Mouse (Mus musculus) lung, embryonic 15.5 days (tissue): Measurements from ENCODE around the gene Ascc1. TPM values are rescaled to one million over a fixed set of nuclear protein-coding genes. Genes with fewer than 3 reads are reported as not detected.
"Not testable (repeated sequence)": the region's sequence is repeated elsewhere in the genome, so short reads cannot be mapped to it uniquely, and the experiment has no call there.

Experiments used
- ATAC-seq: fragments of 200-750 bp; cut with Nextera tagmentation; 2 replicates; pipeline ENCODE4 v1.8.0; 2017; ENCODE audit warnings: moderate number of reproducible peaks, borderline replicate concordance; ENCODE audit not compliant: low FRiP score, low TSS enrichment; ENCODE audit errors: extremely low read depth
- H3K27ac ChIP-seq: fragments of 300-500 bp; sonication (generic); 2 replicates; pipeline ENCODE4 v1.5.1; 2015; ENCODE audit warnings: moderate library complexity, mild to moderate bottlenecking, inconsistent platforms
- H3K27me3 ChIP-seq: fragments of 300-500 bp; sonication (generic); 2 replicates; pipeline ENCODE4 v1.6.1; 2015; ENCODE audit warnings: inconsistent platforms
- H3K36me3 ChIP-seq: fragments of 300-500 bp; sonication (generic); 2 replicates; pipeline ENCODE4 v1.6.1; 2015; ENCODE audit warnings: inconsistent platforms
- H3K4me1 ChIP-seq: fragments of 300-500 bp; sonication (generic); 2 replicates; pipeline ENCODE4 v1.6.1; 2015; ENCODE audit warnings: inconsistent platforms
- H3K4me2 ChIP-seq: fragments of 300-500 bp; sonication (generic); 2 replicates; pipeline ENCODE4 v1.6.1; 2015; ENCODE audit warnings: inconsistent platforms, mild to moderate bottlenecking, moderate library complexity
- H3K4me3 ChIP-seq: fragments of 300-500 bp; sonication (generic); 2 replicates; pipeline ENCODE4 v1.5.1; 2015; ENCODE audit warnings: mild to moderate bottlenecking, inconsistent platforms
- H3K9ac ChIP-seq: fragments of 300-500 bp; sonication (generic); 2 replicates; pipeline ENCODE4 v1.6.1; 2015; ENCODE audit warnings: inconsistent platforms
- H3K9me3 ChIP-seq: fragments of 300-500 bp; sonication (generic); 2 replicates; pipeline ENCODE4 v1.6.1; 2016; ENCODE audit warnings: inconsistent platforms
- WGBS: fragments of 180-500 bp; shearing (Covaris S2); methylation state at CpG from one replicate; pipeline ENCODE4 v1.1.7; 2015; 5-methylcytosine and 5-hydroxymethylcytosine counted together
- polyA plus RNA-seq: library from polyadenylated mRNA; unstranded; fragments of >200 nt; fragmentation: Nextera tagmentation; extraction: Ambion mirVana; gene quantifications from 2 replicates; pipeline ENCODE4 v1.2.1, GENCODE M21; 2015

Gene Ascc1
- polyA plus RNA-seq, 1 experiment from 2014 or later: 45.2 TPM

DNA sequence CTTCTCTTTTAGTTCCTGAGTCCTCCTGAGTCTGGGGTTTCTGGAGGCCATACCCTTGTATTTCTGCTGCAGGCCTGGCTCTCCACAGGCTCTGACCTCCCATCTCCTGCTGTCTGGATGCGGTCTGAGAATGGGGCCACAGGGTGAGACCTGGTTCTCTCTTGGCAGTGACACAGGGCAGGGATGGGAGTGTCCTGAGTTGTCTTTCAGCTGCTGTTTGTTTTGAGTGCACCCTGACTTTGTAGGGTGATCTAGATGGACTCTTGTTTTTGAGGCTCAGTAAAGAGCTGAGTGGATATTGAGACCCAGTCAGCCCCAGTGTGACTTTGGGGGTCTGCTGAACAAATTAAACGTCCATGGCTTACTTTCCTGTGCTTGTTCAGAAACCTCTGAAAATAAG, 24.2 kb upstream of the Ascc1 start:
- no peak overlapping the region for H3K4me3 ChIP-seq
- 53% methylated on average over 2 of the region's 2 CpGs for WGBS
- peak overlapping the region; percentile 65 for H3K27ac ChIP-seq
- peaks cover 49% of the 10 kb centered on the region for H3K4me1 ChIP-seq
- H3K9me3 ChIP-seq: no peaks in the 10 kb centered on the region
- no peak overlapping the region for H3K9ac ChIP-seq
- H3K4me2 ChIP-seq: peak overlapping the region; percentile 17; the same call in 1 of the 2 replicates
- no peaks in the 10 kb centered on the region for H3K36me3 ChIP-seq
- H3K27me3 ChIP-seq: no peaks in the 10 kb centered on the region
- ATAC-seq: no peak

DNA sequence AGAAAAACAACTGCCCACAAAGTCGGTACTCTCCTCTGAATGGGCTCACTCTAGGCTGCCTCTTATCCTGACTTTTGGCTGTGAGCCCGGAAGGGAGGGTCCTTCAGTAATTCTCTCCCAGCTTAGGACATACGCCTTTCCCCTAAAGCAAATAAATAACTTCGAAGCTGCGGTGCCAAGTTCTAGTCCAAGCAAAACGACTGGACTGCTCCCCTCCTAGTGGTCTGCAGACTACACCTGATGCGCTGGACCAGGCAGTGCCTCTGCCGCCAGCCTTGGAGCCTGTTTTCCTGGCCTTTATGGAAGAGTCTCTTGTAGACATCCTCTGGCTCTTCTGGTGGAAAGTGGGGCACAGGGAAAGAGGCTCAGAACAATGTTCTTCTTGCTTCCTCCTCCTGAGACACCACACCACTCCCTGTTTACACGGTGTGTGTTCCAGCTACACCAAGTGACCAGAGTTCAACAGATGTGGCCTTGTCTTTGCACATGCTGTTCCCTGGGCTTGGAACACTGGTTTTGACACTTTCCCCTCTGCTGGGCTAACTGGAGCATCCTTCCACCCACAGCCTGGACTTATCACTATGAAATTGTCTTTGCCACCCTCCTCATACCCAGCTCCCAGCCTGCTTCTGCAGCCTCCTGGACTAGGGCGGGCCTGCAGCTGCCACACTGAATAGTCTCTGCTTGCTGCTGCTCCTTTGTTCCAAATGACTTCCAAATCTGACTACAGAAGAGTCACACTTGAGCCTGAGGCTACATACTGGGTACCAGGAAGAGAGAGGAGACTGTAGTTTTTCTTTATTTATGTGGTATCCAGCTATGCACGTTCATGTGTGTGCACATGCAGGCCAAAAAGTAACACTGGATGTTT, 23.5 kb upstream of the Ascc1 start:
- Histone ChIP-seq H3K4me2 (peak overlapping the region; percentile 17), H3K4me1 (peaks cover 42% of the 10 kb centered on the region), H3K36me3 (no peaks in the 10 kb centered on the region), H3K9me3 (no peaks in the 10 kb centered on the region), H3K27ac (peak overlapping the region; percentile 65), H3K27me3 (no peaks in the 10 kb centered on the region), H3K4me3 (no peak overlapping the region), H3K9ac (no peak overlapping the region)
- ATAC-seq: peak; percentile 64; the same call in 1 of the 2 replicates
- 16% methylated on average over 11 of the region's 11 CpGs for WGBS

DNA sequence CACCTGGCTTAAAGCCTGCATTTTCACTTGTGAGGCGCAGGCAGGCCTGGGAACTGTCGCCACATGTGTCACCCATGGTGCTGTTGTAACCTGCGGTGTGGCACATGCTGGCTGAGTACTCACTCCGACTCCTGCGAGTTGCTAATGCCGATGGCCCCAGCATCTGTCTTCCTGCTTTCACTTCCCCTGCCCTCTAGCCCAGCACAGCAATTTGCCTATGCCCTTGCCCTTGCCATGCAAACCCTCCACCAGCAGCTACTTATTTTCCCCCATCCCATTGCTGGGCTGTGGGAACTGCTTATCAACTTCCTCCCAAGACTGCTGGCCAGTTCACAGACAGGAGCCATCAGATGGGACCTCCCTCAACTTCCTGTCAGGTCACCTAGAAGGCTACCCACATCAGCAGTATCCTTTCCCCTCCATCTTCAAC, 21.8 kb upstream of the Ascc1 start:
- Histone ChIP-seq H3K4me3 (no peak overlapping the region), H3K36me3 (peaks cover 3% of the 10 kb centered on the region; the same call in 1 of the 2 replicates), H3K4me1 (peaks cover 28% of the 10 kb centered on the region), H3K9ac (no peak overlapping the region), H3K27ac (no peak overlapping the region), H3K9me3 (no peaks in the 10 kb centered on the region), H3K27me3 (no peaks in the 10 kb centered on the region), H3K4me2 (no peak overlapping the region)
- ATAC-seq: no peak
- 87% methylated on average over 6 of the region's 6 CpGs for WGBS

DNA sequence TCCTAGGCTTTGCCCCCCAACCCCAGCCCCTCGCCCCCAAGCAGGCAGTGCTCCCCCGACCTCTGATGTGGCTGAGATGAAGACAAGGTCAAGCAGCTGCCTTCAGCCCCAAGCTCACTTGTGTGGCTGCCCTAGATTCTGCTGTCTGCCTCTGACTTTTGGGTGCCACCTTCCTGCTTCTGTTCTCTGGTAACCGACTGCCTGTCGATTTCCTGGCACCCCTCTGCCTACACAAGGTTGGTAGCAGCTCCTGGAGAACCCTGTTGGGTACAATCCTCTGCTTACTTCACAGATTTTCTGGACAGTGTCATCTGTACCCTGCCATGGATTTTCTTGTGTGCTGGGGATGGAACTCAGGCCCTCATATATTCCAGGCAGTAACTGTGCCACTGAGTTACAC, 21.3 kb upstream of the Ascc1 start:
- H3K9me3 ChIP-seq: no peaks in the 10 kb centered on the region
- no peaks in the 10 kb centered on the region for H3K27me3 ChIP-seq
- peaks cover 28% of the 10 kb centered on the region for H3K4me1 ChIP-seq
- 63% methylated on average over 4 of the region's 4 CpGs for WGBS
- no peak overlapping the region for H3K4me2 ChIP-seq
- ATAC-seq: no peak
- peak overlapping the region; percentile 12; the same call in 1 of the 2 replicates for H3K27ac ChIP-seq
- peaks cover 6% of the 10 kb centered on the region for H3K36me3 ChIP-seq
- no peak overlapping the region for H3K4me3 ChIP-seq
- no peak overlapping the region for H3K9ac ChIP-seq

DNA sequence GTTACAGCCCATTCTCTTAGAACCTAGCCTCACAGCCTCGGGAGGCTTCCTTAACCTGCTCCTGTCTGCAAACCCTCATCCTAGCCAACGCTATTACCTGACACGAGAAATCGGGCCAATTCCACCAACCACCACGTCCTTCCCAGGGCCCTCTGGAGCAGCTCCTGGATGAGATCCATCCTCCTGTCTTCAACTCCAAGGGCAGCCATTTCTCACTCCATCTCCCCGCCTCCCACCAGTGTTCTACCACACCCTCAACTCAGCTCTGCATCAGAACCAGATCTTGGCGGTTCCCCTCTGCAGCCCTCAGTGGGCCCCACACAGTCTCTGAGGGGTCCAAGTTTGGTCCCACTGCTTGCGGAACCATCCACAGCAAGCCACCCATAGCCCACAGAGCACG, 20.8 kb upstream of the Ascc1 start:
- Histone ChIP-seq H3K4me2 (no peak overlapping the region), H3K4me1 (peaks cover 28% of the 10 kb centered on the region), H3K27ac (peak overlapping the region; percentile 12; the same call in 1 of the 2 replicates), H3K27me3 (no peaks in the 10 kb centered on the region), H3K4me3 (no peak overlapping the region), H3K9ac (no peak overlapping the region), H3K36me3 (peaks cover 8% of the 10 kb centered on the region), H3K9me3 (no peaks in the 10 kb centered on the region)
- ATAC-seq: no peak
- 75% methylated on average over 9 of the region's 9 CpGs for WGBS

DNA sequence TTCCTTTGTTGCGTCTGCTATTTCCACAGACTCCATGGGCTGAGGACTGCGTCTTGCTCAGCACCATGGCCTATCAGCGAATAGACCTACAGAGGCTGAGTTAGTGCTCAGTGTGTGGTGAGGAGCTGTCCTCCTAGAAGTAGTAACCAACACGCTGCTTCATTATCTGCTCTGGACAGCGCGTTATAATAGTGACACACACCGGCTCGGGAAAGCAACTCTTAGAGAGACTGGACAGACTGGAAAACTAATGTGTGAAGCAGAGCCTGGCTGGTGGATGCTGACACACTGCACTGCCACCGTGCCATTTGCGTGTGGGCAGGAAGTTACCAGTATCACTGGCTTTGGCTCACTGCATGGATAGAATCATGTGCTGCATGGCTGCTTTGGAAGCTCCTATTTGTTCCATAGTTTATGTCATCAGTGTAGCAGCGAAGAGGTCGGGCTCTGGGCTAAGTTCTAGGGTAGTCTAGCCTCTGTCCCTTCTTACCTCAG, 20.2 kb upstream of the Ascc1 start:
- 83% methylated on average over 12 of the region's 12 CpGs for WGBS
- no peaks in the 10 kb centered on the region for H3K9me3 ChIP-seq
- H3K9ac ChIP-seq: no peak overlapping the region
- no peaks in the 10 kb centered on the region for H3K27me3 ChIP-seq
- H3K4me1 ChIP-seq: peaks cover 28% of the 10 kb centered on the region
- peaks cover 14% of the 10 kb centered on the region for H3K36me3 ChIP-seq
- H3K4me3 ChIP-seq: no peak overlapping the region
- no peak overlapping the region for H3K27ac ChIP-seq
- no peak for ATAC-seq
- H3K4me2 ChIP-seq: no peak overlapping the region

DNA sequence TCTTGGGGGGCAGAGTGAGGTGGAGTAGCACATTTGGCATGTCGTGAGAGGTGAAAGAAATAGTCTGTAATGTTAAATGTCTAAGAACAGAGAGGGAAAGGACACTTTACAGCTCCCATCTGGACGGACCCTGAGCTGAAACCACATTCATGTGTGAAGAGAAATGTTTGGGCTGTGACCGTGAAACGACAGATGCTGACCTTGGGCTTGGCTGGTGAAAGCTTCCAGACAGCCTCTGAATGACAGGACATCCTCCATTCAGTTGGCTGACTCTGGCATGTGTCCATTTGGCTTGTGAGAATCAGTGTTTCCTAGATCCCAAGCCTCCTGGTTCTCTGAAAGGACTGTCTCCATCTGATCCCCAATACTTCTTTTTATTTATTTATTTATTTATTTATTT, 14.6 kb upstream of the Ascc1 start:
- 58% methylated on average over 4 of the region's 4 CpGs for WGBS
- H3K9me3 ChIP-seq: no peaks in the 10 kb centered on the region
- H3K4me3 ChIP-seq: no peak overlapping the region
- no peak overlapping the region for H3K9ac ChIP-seq
- no peak for ATAC-seq
- H3K27me3 ChIP-seq: no peaks in the 10 kb centered on the region
- no peak overlapping the region for H3K27ac ChIP-seq
- no peaks in the 10 kb centered on the region for H3K4me1 ChIP-seq
- no peak overlapping the region for H3K4me2 ChIP-seq
- peaks cover 47% of the 10 kb centered on the region for H3K36me3 ChIP-seq

DNA sequence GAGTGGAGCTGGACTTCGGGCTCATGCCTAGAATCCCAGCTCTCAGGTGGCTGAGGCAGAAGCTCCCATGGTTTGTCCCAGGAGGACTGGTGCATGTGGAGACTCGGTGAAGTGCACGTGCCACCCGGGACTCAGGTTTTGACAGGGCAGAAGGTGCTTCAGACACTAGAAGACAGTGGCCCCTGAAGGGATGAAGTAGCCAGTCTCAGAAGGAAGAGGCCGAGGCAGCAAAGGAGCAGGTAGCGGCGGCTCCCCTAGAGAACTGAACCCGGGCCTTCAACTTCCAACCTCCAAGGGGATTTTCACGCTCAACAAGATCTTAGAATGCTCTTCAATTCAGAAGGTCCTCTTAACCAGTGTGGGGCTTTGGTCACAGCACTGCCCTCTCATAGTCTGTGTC, 12.2 kb upstream of the Ascc1 start:
- Histone ChIP-seq H3K9ac (no peak overlapping the region), H3K4me1 (no peaks in the 10 kb centered on the region), H3K27ac (no peak overlapping the region), H3K9me3 (no peaks in the 10 kb centered on the region), H3K4me3 (no peak overlapping the region), H3K36me3 (peaks cover 61% of the 10 kb centered on the region), H3K27me3 (no peaks in the 10 kb centered on the region), H3K4me2 (no peak overlapping the region)
- ATAC-seq: no peak
- 93% methylated on average over 9 of the region's 9 CpGs for WGBS

DNA sequence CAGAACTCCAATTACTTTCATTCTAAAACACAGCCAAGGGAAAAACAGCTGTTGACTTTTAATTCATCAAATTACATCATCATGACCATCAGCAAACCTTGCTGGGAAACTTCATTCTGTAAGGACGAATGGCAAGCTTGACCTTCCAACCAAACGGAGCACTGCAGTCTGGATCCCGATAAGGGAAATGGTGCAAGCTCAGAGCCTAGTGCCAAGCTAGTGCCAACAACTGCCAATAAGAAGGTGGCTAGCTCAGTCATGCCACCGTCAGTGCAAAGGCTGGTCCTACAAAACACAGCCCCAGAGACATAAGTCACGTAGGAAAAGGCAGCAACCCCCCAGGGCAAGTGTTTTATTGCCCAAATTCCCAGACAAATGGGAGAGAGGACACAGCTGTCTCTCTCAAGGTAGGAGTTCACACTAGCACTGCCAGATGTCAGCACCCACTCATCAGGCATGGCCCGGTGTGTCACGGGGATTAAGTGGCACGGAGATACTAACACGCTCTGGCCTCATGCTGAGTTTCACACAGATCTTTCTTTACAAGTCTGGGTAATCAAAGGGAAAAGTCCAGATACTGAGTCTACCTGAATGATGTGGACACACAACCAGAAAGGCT, 11.2 kb upstream of the Ascc1 start:
- H3K27me3 ChIP-seq: no peaks in the 10 kb centered on the region
- no peaks in the 10 kb centered on the region for H3K4me1 ChIP-seq
- no peaks in the 10 kb centered on the region for H3K9me3 ChIP-seq
- 74% methylated on average over 9 of the region's 9 CpGs for WGBS
- no peak for ATAC-seq
- H3K9ac ChIP-seq: no peak overlapping the region
- peaks cover 65% of the 10 kb centered on the region for H3K36me3 ChIP-seq
- no peak overlapping the region for H3K4me2 ChIP-seq
- no peak overlapping the region for H3K27ac ChIP-seq
- no peak overlapping the region for H3K4me3 ChIP-seq

DNA sequence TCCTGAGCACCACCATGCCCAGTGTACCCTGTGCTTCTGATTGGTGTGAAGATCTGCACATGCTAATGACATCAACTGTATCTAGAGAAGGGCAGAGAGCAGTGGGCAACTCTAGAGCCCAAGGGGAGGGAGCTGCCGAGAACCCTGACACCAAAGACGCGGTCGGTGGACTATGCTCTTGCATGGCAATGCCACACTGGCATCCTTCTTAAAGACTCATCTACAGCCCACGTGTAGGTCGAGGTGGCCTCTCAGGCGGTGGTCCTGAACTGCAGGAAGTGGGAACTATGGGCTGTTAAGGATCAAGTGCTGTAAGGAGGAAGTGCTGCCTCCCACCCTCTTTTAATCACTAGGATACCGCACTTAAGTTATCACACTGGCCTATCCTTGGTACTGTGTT, 10.6 kb upstream of the Ascc1 start:
- Histone ChIP-seq H3K4me2 (no peak overlapping the region), H3K9me3 (no peaks in the 10 kb centered on the region), H3K4me1 (no peaks in the 10 kb centered on the region), H3K27ac (no peak overlapping the region), H3K4me3 (no peak overlapping the region), H3K27me3 (no peaks in the 10 kb centered on the region), H3K36me3 (peaks cover 64% of the 10 kb centered on the region), H3K9ac (no peak overlapping the region)
- 78% methylated on average over 8 of the region's 8 CpGs for whole genome bisulfite sequencing
- no peak for ATAC-seq

DNA sequence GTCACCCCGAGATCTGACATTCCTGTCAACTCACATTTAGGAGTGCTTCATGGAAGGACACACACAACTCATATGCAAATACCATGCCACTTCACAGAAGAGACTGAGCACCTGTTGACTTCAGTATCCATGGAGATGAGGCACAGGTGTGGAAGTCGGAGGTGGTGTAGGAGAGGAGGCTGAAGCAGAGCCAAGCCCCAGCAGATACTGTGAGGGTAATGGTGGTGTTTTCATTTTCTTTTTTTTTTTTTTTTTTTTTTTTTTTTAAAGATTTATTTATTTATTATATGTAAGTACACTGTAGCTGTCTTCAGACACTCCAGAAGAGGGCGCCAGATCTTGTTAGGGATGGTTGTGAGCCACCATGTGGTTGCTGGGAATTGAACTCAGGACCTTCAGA, 8.8 kb upstream of the Ascc1 start:
- H3K9me3 ChIP-seq, H3K4me2 ChIP-seq, H3K4me1 ChIP-seq, H3K4me3 ChIP-seq, H3K27ac ChIP-seq, H3K27me3 ChIP-seq, H3K9ac ChIP-seq, ATAC-seq: not testable (repeated sequence)
- WGBS: 78% methylated on average over 2 of the region's 3 CpGs
- H3K36me3 ChIP-seq: peaks cover 46% of the 10 kb centered on the region

DNA sequence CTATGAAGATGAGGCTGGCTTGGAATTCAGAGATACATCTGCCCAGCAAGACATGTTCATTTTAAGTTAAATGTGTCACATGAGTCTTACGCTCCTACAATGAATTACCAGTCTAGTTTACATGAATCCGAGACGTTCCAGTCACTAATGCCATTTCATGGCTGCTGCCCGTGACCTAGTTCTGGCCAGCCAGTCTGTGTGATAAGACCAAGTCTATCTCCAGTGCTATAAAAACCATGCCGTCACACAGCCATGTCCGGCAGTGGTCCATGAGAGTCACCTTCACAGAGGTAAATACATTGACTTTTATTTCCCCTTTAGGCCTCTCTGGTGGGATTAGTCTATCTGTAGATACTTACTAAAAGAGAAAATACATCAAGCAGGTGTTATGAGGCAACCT, 6.7 kb upstream of the Ascc1 start:
- Histone ChIP-seq H3K36me3 (peaks cover 32% of the 10 kb centered on the region), H3K9ac (no peak overlapping the region), H3K9me3 (no peaks in the 10 kb centered on the region), H3K4me2 (no peak overlapping the region), H3K27me3 (no peaks in the 10 kb centered on the region), H3K4me3 (no peak overlapping the region), H3K4me1 (no peaks in the 10 kb centered on the region), H3K27ac (no peak overlapping the region)
- ATAC-seq: no peak
- 96% methylated on average over 6 of the region's 6 CpGs for WGBS
